Mouse (Mus musculus): ENCODE results near the gene Ace. TPM values are rescaled to one million over a fixed set of nuclear protein-coding genes. Genes with fewer than 3 reads are reported as not detected.

Gene Ace
- polyA plus RNA-seq, 1 experiment from 2014 or later = 2.5 TPM

DNA sequence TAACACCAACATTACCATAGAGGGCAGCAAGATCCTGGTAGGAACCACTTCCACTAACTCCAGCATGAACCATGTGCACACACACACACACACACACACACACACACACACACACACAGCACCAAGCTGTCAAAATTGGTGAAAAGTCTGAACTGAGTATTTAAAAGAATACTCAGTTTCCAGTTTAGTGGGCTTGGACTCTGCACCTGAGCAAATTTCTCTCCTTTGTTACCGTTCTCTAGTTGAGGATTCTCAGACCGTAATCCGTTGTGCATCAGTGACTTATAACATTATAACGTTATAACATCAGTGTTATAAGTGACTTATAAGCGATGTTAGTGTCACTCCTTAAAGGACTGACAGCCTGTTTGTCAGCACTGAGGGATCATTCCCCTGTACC is 7.9 kb downstream of the Ace start:
- 89% methylated on average over 5 of the region's 5 CpGs for WGBS
- ATAC-seq (replicated peaks) = no peak
- Histone ChIP-seq H3K36me3 (no peaks in the 10 kb centered on the region), H3K4me3 (no peak overlapping the region), H3K27ac (replicated peaks) (no peak overlapping the region), H3K9ac (replicated peaks) (no peak overlapping the region), H3K27me3 (no peaks in the 10 kb centered on the region), H3K9me3 (no peaks in the 10 kb centered on the region), H3K4me1 (no peaks in the 10 kb centered on the region), H3K4me2 (replicated peaks) (no peak overlapping the region)

DNA sequence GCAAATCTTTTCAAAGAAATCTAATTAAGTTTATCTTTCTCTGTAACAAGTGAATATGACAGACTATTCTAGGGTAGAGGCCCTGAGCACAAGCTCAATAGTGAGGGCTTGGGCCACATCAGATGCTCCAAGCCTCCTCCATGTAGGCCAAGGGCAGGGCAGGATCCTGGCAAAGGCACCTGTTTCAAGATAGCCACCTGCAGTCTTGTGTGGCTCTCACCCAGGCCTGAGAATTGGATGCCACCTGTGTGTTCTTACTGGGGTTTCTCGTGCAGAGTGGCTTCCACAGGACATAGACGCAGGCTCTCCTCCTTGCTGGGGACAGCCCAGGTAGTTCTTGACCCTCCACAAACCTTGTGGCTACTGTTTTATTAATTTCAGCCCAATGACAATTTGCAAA is 10.5 kb downstream of the Ace start:
- Histone ChIP-seq H3K36me3 (no peaks in the 10 kb centered on the region), H3K27me3 (no peaks in the 10 kb centered on the region), H3K9ac (replicated peaks) (no peak overlapping the region), H3K4me2 (replicated peaks) (no peak overlapping the region), H3K4me3 (no peak overlapping the region), H3K9me3 (no peaks in the 10 kb centered on the region), H3K4me1 (no peaks in the 10 kb centered on the region), H3K27ac (replicated peaks) (no peak overlapping the region)
- WGBS = 82% methylated on average over 2 of the region's 2 CpGs
- no peak for ATAC-seq (replicated peaks)

DNA sequence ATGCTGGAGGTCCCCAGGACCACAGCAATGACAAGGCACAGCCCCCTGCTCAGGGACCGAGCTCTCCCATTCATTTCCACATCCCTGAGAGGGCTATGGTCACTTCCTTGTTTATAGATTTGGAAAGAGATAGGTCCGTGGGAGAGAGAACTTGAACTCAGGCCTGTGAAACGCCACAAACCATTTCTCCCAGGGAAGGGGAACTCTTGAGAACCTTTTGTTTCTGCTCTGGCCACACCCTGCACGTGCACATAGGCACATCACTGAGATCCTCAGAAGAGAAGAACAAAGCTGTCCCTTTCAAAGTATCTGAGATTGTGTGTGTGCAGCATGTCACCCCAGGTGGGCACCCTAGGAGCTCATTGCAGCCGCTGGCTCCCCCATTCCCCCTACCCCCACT is 10.9 kb downstream of the Ace start:
- H3K4me1 ChIP-seq = no peaks in the 10 kb centered on the region
- H3K36me3 ChIP-seq = no peaks in the 10 kb centered on the region
- no peak for ATAC-seq (replicated peaks)
- H3K27me3 ChIP-seq = no peaks in the 10 kb centered on the region
- H3K27ac ChIP-seq (replicated peaks) = no peak overlapping the region
- 66% methylated on average over 5 of the region's 5 CpGs for WGBS
- H3K4me2 ChIP-seq (replicated peaks) = no peak overlapping the region
- H3K9me3 ChIP-seq = no peaks in the 10 kb centered on the region
- no peak overlapping the region for H3K9ac ChIP-seq (replicated peaks)
- no peak overlapping the region for H3K4me3 ChIP-seq

DNA sequence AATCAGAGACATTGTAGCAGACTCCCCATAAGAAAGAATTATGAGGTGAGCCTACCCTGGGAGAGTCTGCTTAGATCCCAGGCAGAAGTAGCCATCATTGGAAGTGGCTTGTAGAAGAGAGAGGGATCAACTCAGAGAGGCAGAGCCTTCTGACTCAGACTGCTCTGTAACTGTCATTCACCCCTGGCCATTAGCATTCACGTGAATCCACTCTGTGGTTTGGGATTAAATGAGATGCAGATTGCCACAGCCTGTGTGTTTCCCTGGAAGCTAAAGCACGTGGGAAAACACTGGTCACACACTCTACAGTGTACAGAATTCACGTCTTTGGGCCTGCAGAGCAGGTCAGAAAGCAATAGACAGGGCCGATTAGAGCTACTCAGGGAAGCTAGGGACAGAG is 16.7 kb downstream of the Ace start:
- H3K9ac ChIP-seq (replicated peaks) = no peak overlapping the region
- 63% methylated on average over 4 of the region's 4 CpGs for WGBS
- H3K9me3 ChIP-seq = no peaks in the 10 kb centered on the region

DNA sequence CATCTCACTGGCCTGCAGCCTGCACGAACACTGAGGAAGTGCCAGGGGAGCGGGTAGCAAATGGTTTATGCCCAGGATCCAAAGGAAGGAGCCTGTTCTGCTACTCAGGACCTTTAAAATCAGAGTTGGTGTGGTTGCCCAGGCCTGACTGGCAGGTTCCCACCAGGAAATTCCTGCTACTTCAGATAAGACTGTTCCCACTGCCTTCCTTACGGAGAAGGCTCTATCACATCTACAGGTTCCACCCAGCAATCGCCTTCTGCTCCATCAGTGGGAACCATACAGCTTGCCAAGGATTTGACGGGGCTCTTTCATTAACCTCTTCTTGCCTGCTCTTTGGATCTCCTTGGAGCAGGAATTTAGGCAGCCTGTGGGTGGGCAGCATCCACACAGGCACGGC is 19.7 kb downstream of the Ace start:
- ATAC-seq (replicated peaks) = no peak
- H3K4me3 ChIP-seq = no peak overlapping the region
- H3K9me3 ChIP-seq = no peaks in the 10 kb centered on the region
- no peaks in the 10 kb centered on the region for H3K27me3 ChIP-seq
- no peak overlapping the region for H3K9ac ChIP-seq (replicated peaks)
- no peaks in the 10 kb centered on the region for H3K36me3 ChIP-seq
- no peaks in the 10 kb centered on the region for H3K4me1 ChIP-seq
- no peak overlapping the region for H3K4me2 ChIP-seq (replicated peaks)
- H3K27ac ChIP-seq (replicated peaks) = no peak overlapping the region
- WGBS = 70% methylated on average over 6 of the region's 6 CpGs

More for the DNA sequence above, 16.7 kb downstream of the Ace start:
- no peak for ATAC-seq (replicated peaks)
- Histone ChIP-seq H3K4me1 (no peaks in the 10 kb centered on the region), H3K4me3 (no peak overlapping the region), H3K4me2 (replicated peaks) (no peak overlapping the region), H3K36me3 (no peaks in the 10 kb centered on the region), H3K27ac (replicated peaks) (no peak overlapping the region), H3K27me3 (no peaks in the 10 kb centered on the region)

DNA sequence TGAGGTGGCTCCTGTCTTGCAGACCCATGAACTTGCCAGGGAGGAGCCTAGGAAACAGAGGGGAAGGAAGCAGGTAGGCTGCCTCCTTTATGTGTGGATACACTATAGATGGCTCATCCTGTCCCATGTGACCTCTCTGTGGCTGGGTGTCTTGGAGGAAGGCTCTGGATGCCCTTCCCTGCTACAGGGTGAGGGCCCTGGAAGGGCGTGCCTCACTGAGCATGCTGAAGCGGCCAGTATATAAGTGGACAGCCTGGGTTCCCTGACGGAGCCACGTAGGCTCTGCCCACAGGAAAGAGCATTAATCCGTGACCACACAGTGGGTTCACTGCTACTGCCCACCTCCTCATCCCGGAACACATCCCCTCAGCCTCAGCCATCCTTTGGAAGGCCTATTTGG is 21.7 kb downstream of the Ace start:
- no peaks in the 10 kb centered on the region for H3K36me3 ChIP-seq
- 76% methylated on average over 6 of the region's 6 CpGs for WGBS

DNA sequence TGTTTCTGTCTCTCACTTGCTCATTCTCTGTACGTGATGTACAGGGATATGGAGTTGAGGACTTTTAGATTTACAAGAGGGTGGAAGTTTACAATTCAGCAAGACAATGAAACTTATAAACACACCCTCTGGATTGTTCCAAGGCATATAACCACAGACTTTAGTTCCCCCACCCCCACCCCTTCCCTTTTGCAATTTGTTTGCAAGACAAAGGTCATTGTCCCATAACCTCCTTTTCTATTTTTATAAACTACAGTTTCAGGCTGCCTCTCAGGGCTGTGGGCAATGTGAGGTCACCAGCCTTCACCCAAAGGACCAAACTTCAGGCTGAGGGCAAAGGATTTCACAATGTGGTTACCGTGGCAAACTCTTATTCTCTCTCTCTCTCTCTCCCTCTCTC is 22.5 kb downstream of the Ace start:
- Histone ChIP-seq H3K4me2 (replicated peaks) (no peak overlapping the region), H3K9ac (replicated peaks) (no peak overlapping the region), H3K27ac (replicated peaks) (no peak overlapping the region), H3K4me1 (no peaks in the 10 kb centered on the region), H3K4me3 (no peak overlapping the region), H3K9me3 (no peaks in the 10 kb centered on the region), H3K27me3 (no peaks in the 10 kb centered on the region), H3K36me3 (no peaks in the 10 kb centered on the region)
- WGBS = 71% methylated on average over 2 of the region's 2 CpGs
- no peak for ATAC-seq (replicated peaks)

More for the DNA sequence above, 21.7 kb downstream of the Ace start:
- Histone ChIP-seq H3K4me1 (no peaks in the 10 kb centered on the region), H3K27me3 (no peaks in the 10 kb centered on the region), H3K4me3 (no peak overlapping the region), H3K9ac (replicated peaks) (no peak overlapping the region), H3K27ac (replicated peaks) (no peak overlapping the region), H3K9me3 (no peaks in the 10 kb centered on the region), H3K4me2 (replicated peaks) (no peak overlapping the region)
- no peak for ATAC-seq (replicated peaks)

DNA sequence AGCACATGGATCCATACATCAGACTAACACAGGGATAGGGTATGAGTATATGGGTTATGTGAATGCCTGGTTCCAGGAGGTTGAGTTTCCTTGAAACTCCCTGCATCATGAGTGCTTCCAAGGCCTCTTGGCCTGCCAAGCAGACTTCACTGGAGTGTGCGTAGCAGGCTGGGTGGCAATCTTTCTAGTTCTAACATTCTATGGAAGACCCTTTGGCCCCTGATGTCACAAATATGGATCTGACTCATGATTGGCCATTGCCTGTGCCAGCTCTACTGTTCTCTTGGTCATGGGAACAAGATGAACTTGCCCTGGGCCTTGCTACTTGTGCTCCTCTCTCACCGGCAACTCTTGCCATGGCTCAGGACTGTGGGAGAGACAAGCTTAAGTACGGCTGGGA is 26.6 kb downstream of the Ace start, which contains the start of gene Ace3:
Gene Ace3, plus strand, starts transcription at position 301 of the 400 bp plus-strand sequence.
- Histone ChIP-seq H3K27ac (replicated peaks) (no peak within 1 kb of the TSS), H3K4me1 (no peaks in the 10 kb centered on the region), H3K9me3 (no peaks in the 10 kb centered on the region), H3K4me2 (replicated peaks) (no peak within 1 kb of the TSS), H3K36me3 (no peaks in the 10 kb centered on the region), H3K27me3 (no peaks in the 10 kb centered on the region), H3K4me3 (no peak within 1 kb of the TSS), H3K9ac (replicated peaks) (no peak within 1 kb of the TSS)
- WGBS = 91% methylated on average over 3 of the region's 3 CpGs
- no peak for ATAC-seq (replicated peaks)

DNA sequence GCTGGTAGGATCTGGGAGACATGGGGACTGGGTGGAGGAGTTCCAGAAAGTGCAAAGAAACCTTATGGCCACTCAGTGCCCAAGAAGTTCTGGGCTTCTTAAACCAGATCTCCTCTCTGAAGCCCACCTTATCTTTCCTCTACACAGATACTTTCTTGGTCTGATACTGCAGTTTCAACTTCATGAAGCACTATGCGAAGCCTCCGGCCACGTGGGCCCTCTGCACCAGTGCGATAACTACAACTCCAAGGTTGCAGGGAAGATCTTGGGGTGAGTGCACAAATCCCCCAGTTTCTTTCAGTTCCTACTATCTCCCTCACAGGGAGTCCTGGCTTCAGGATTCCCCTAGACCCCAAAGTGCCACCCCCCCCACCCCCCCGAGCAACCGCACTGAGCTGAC is 32.3 kb downstream of the Ace start:
- no peaks in the 10 kb centered on the region for H3K9me3 ChIP-seq
- H3K36me3 ChIP-seq = no peaks in the 10 kb centered on the region
- no peaks in the 10 kb centered on the region for H3K27me3 ChIP-seq
- H3K4me3 ChIP-seq = no peak overlapping the region
- no peaks in the 10 kb centered on the region for H3K4me1 ChIP-seq
- WGBS = 93% methylated on average over 6 of the region's 6 CpGs
- ATAC-seq (replicated peaks) = no peak
- no peak overlapping the region for H3K27ac ChIP-seq (replicated peaks)
- no peak overlapping the region for H3K4me2 ChIP-seq (replicated peaks)
- H3K9ac ChIP-seq (replicated peaks) = no peak overlapping the region

DNA sequence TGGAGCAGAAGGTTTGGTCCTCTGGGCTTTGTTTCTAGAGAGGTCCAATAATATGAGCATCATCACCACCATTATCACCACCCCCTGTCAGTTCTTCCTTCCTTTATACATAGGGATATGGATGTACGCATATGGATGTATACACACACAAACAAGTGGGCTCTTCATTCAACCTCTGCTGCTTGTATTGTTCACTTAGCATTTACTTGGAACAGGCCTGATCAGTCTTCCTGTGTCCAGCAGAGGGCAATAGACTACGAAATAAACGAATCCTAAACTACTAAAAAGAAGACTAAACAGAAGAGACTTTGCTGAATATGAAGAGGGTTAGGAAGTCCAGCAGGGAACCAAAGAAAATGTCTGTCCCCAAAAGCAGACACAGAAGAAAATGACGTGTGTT is 34.0 kb downstream of the Ace start:
- no peaks in the 10 kb centered on the region for H3K4me1 ChIP-seq
- no peaks in the 10 kb centered on the region for H3K9me3 ChIP-seq
- no peaks in the 10 kb centered on the region for H3K36me3 ChIP-seq
- 42% methylated on average over 4 of the region's 4 CpGs for WGBS
- ATAC-seq (replicated peaks) = no peak
- no peak overlapping the region for H3K9ac ChIP-seq (replicated peaks)
- no peaks in the 10 kb centered on the region for H3K27me3 ChIP-seq
- H3K4me3 ChIP-seq = no peak overlapping the region
- no peak overlapping the region for H3K4me2 ChIP-seq (replicated peaks)
- no peak overlapping the region for H3K27ac ChIP-seq (replicated peaks)

DNA sequence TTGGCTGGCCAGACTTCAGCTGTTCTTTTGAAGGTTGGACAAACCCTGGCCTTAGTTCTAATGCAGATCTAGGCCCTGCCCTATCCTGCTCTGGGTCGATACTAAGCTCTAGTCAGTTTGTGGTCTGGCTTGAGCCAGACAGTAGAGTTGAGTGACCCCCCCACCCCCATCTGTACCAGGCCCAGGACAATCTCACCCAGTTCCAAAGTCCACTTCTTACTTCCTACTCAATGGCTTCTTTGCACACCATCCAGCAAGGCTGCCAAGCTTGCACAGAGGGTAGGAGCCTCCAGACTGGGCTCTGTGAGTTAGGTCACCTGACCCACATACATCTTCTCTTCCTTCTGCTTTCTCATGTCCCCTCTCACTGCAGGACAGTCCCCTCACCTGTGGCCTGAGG is 36.8 kb downstream of the Ace start:
- Histone ChIP-seq H3K4me1 (peaks cover 5% of the 10 kb centered on the region), H3K9me3 (no peaks in the 10 kb centered on the region), H3K36me3 (no peaks in the 10 kb centered on the region), H3K4me2 (replicated peaks) (no peak overlapping the region), H3K27ac (replicated peaks) (no peak overlapping the region), H3K27me3 (no peaks in the 10 kb centered on the region), H3K4me3 (no peak overlapping the region), H3K9ac (replicated peaks) (no peak overlapping the region)
- ATAC-seq (replicated peaks) = no peak
- 77% methylated on average over 1 of the region's 1 CpGs for WGBS

DNA sequence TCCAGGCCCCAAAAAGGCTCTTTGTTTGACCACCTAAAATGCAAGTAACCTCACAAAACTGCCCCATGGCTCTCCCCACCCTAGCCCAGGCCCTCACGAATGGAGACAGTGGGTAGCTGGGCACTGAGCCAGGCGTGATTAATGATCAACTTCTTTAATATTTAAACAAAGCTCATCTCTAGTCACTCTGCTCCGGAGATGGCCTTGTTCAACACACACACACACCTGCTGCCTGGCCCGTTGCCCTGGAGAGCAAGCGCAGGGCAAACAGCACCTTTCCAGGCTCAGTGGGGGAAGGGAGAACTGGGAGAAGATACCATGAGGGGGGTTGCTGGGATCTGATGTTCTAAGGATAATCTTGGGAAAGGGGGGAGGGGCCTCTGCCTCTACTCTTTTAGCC is 38.2 kb downstream of the Ace start:
- Histone ChIP-seq H3K4me1 (peaks cover 5% of the 10 kb centered on the region), H3K27ac (replicated peaks) (no peak overlapping the region), H3K9me3 (no peaks in the 10 kb centered on the region), H3K4me2 (replicated peaks) (no peak overlapping the region), H3K27me3 (no peaks in the 10 kb centered on the region), H3K9ac (replicated peaks) (no peak overlapping the region), H3K36me3 (no peaks in the 10 kb centered on the region), H3K4me3 (no peak overlapping the region)
- no peak for ATAC-seq (replicated peaks)
- WGBS = 36% methylated on average over 5 of the region's 5 CpGs

DNA sequence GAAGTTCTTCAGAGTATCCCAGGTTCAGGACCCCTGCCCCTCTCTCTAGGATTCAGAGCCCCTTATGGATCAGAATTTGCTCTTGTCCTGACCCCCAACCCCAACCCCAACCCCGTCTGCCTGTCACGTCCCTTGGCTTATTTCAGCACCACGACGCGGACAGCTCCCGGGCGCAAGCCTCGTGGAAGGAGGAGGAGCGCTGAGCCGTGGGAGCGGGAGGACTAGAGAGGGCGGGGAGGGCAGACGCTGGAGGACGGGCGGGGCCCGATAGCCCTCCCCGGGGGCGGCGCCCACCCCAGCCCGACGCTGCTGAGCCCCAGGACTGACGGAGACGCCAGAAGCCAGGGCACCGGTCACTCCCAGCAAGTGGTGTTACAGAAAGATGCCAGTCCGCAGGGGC is 40.1 kb downstream of the Ace start, which contains the start of gene Kcnh6:
Gene Kcnh6, plus strand, starts transcription at position 304 of the 400 bp plus-strand sequence.
- H3K9me3 ChIP-seq = no peaks in the 10 kb centered on the region
- no peak within 1 kb of the TSS; the same call in 1 of the 2 replicates for H3K9ac ChIP-seq (replicated peaks)
- WGBS = 1% methylated on average over 25 of the region's 25 CpGs
- H3K27ac ChIP-seq (replicated peaks) = no peak within 1 kb of the TSS
- H3K4me3 ChIP-seq = no peak within 1 kb of the TSS
- peak within 1 kb of the TSS; percentile 39 for H3K4me2 ChIP-seq (replicated peaks)
- no peaks in the 10 kb centered on the region for H3K36me3 ChIP-seq
- H3K4me1 ChIP-seq = peaks cover 5% of the 10 kb centered on the region
- H3K27me3 ChIP-seq = no peaks in the 10 kb centered on the region
- ATAC-seq (replicated peaks) = no peak

Data from forebrain, embryonic 15.5 days (tissue).